Mouse (Mus musculus) T-helper 1 cell (primary cell): ENCODE data around the gene Bbx.

Experiments
- in situ Hi-C: fragments of 300-600 bp; cut with MboI, MseI; formaldehyde crosslinking; loops from one replicate; pipeline ENCODE4 v1.15.1; 2025; ENCODE audit warnings: high pct_unique_total_duplicates

Gene Bbx

GRCm38 (mm10) chr16:50399775-50400174 lies 32.4 kb downstream of the Bbx start:
- in situ Hi-C loops: no loop called here

- in situ Hi-C loops: no loop called here
Observed at GRCm38 (mm10) chr16:50398564-50398963, 33.6 kb downstream of the Bbx start.

- in situ Hi-C loops: no loop called here
Observed at GRCm38 (mm10) chr16:50395928-50396612, 36.1 kb downstream of the Bbx start.

GRCm38 (mm10) chr16:50388499-50388898 lies 43.7 kb downstream of the Bbx start:
- in situ Hi-C loops: loop anchor here (10.0 kb wide), 1 partner anchor 1046 kb away; no protein-coding TSS in a partner anchor

GRCm38 (mm10) chr16:50383541-50383940 lies 48.6 kb downstream of the Bbx start:
- in situ Hi-C loops: loop anchor here (10.0 kb wide), 1 partner anchor 1051 kb away; no protein-coding TSS in a partner anchor

- in situ Hi-C loops: loop anchor here (10.0 kb wide), 1 partner anchor 1053 kb away; no protein-coding TSS in a partner anchor
Observed at GRCm38 (mm10) chr16:50381351-50381746, 50.8 kb downstream of the Bbx start.

GRCm38 (mm10) chr16:50380682-50381350 lies 51.4 kb downstream of the Bbx start:
- in situ Hi-C loops: loop anchor here (10.0 kb wide), 1 partner anchor 1054 kb away; no protein-coding TSS in a partner anchor

GRCm38 (mm10) chr16:50380232-50380631 lies 52.0 kb downstream of the Bbx start:
- in situ Hi-C loops: loop anchor here (10.0 kb wide), 1 partner anchor 1055 kb away; no protein-coding TSS in a partner anchor

GRCm38 (mm10) chr16:50374611-50375010 lies 57.6 kb downstream of the Bbx start:
- in situ Hi-C loops: no loop called here

- in situ Hi-C loops: no loop called here
Observed at GRCm38 (mm10) chr16:50373685-50374084, 58.5 kb downstream of the Bbx start.

GRCm38 (mm10) chr16:50372543-50372942 lies 59.6 kb downstream of the Bbx start:
- in situ Hi-C loops: no loop called here

GRCm38 (mm10) chr16:50371460-50371859 lies 60.7 kb downstream of the Bbx start:
- in situ Hi-C loops: no loop called here

- in situ Hi-C loops: no loop called here
Observed at GRCm38 (mm10) chr16:50370423-50370822, 61.8 kb downstream of the Bbx start.

- in situ Hi-C loops: no loop called here
Observed at GRCm38 (mm10) chr16:50366556-50366955, 65.6 kb downstream of the Bbx start.

GRCm38 (mm10) chr16:50364189-50365059 lies 67.8 kb downstream of the Bbx start:
- in situ Hi-C loops: no loop called here

- in situ Hi-C loops: no loop called here
Observed at GRCm38 (mm10) chr16:50363443-50364188, 68.6 kb downstream of the Bbx start.

GRCm38 (mm10) chr16:50360631-50361030 lies 71.6 kb downstream of the Bbx start:
- in situ Hi-C loops: no loop called here

- in situ Hi-C loops: no loop called here
Observed at GRCm38 (mm10) chr16:50329684-50330083, 102.5 kb downstream of the Bbx start.

- in situ Hi-C loops: no loop called here
Observed at GRCm38 (mm10) chr16:50324746-50325145, 107.4 kb downstream of the Bbx start.

- in situ Hi-C loops: no loop called here
Observed at GRCm38 (mm10) chr16:50324292-50324691, 107.9 kb downstream of the Bbx start.

GRCm38 (mm10) chr16:50321368-50321767 lies 110.8 kb downstream of the Bbx start:
- in situ Hi-C loops: no loop called here
